Mouse (Mus musculus) kidney, postnatal 4 days (tissue): ENCODE measurements around the gene Ap1ar.
"Not testable (repeated sequence)": the region's sequence is repeated elsewhere in the genome, so short reads cannot be mapped to it uniquely, and the experiment has no call there.

Source experiments
- DNase-seq, 2 experiments: peaks; one replicate each; pipeline ENCODE4 v3.0.0; 2021; ENCODE audit warnings: mixed read lengths in 2 of 2

Gene Ap1ar

GRCm38 (mm10) chr3:127791595-127792561, 45.4 kb downstream of the Ap1ar start:
- DNase-seq: no peak

GRCm38 (mm10) chr3:127791056-127791483, 46.3 kb downstream of the Ap1ar start:
- peak; percentile 11 to 19 for DNase-seq

GRCm38 (mm10) chr3:127790234-127791055, 46.9 kb downstream of the Ap1ar start:
- DNase-seq: peak; percentile 61 to 70

GRCm38 (mm10) chr3:127789500-127790191, 47.7 kb downstream of the Ap1ar start, which contains the start of gene Tifa:
Tifa (plus strand) TSS chr3:127789805.
- peak; percentile 75 to 84 for DNase-seq

GRCm38 (mm10) chr3:127788919-127789318, 48.4 kb downstream of the Ap1ar start:
- DNase-seq: no peak

GRCm38 (mm10) chr3:127788038-127788437, 49.3 kb downstream of the Ap1ar start:
- DNase-seq: no peak

GRCm38 (mm10) chr3:127787032-127787431, 50.3 kb downstream of the Ap1ar start:
- no peak for DNase-seq

GRCm38 (mm10) chr3:127783680-127784079, 53.6 kb downstream of the Ap1ar start:
- DNase-seq: not testable (repeated sequence)

GRCm38 (mm10) chr3:127782921-127783320, 54.4 kb downstream of the Ap1ar start:
- no peak for DNase-seq

- DNase-seq: peak in 1 of 2 experiments; percentile 13
Measured at GRCm38 (mm10) chr3:127780921-127781320, 56.4 kb downstream of the Ap1ar start.

- peak; percentile 80 to 86 for DNase-seq
Measured at GRCm38 (mm10) chr3:127780021-127780644, 57.2 kb downstream of the Ap1ar start, which contains the start of gene Alpk1. Alpk1 (minus strand) TSS chr3:127780527.

- DNase-seq: no peak
Measured at GRCm38 (mm10) chr3:127769146-127769545, 68.2 kb downstream of the Ap1ar start.

GRCm38 (mm10) chr3:127765971-127766370, 71.4 kb downstream of the Ap1ar start:
- no peak for DNase-seq

GRCm38 (mm10) chr3:127764541-127764940, 72.8 kb downstream of the Ap1ar start:
- no peak for DNase-seq

GRCm38 (mm10) chr3:127763076-127763612, 74.2 kb downstream of the Ap1ar start:
- DNase-seq: peak; percentile 86 to 87

- no peak for DNase-seq
Measured at GRCm38 (mm10) chr3:127762403-127762802, 74.9 kb downstream of the Ap1ar start.

- DNase-seq: peak; percentile 55 to 62
Measured at GRCm38 (mm10) chr3:127759212-127759611, 78.1 kb downstream of the Ap1ar start.

GRCm38 (mm10) chr3:127758806-127759205, 78.5 kb downstream of the Ap1ar start:
- DNase-seq: no peak

GRCm38 (mm10) chr3:127757886-127758301, 79.4 kb downstream of the Ap1ar start:
- DNase-seq: no peak
